Mouse (Mus musculus): ENCODE results near the gene Cfap58.

GRCm38 (mm10) chr19:48021435-48021834 is 84.0 kb downstream of the Cfap58 start:
- TF ChIP-seq CTCF (IDR thresholded peaks at IDR 0.05; ENCODE audit: low read depth, low read length) (no peak), POLR2A (IDR thresholded peaks at IDR 0.05; ENCODE audit: extremely low read depth, insufficient read depth, low read length) (no peak)
